Mouse (Mus musculus) cerebellum, adult 9-10 months (tissue): Measurements from ENCODE around the gene Gen1.

Experiments used
- DNase-seq: peaks from one replicate; pipeline ENCODE4 v3.0.0; 2022

Gen1 gene

DNA sequence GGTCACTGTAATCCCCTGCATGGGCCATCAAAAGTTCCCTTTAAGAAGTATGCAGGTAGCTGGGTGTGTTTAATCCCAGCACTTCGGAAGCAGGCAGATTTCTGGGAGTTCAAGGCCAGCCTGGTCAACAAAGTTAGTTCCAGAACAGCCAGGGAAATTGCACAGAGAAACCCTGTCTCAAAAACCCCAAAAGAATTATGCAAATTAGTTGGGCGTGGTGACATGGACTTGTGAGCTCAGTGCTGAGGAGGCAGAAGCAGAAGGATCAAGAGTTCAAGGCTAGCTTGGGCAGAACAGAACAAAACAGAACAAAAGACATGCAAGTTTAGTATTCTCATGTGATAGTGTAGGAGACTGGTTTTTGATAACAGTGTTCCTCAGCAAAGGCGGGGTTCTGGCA lies 43.0 kb downstream of the Gen1 start:
- no peak for DNase-seq

DNA sequence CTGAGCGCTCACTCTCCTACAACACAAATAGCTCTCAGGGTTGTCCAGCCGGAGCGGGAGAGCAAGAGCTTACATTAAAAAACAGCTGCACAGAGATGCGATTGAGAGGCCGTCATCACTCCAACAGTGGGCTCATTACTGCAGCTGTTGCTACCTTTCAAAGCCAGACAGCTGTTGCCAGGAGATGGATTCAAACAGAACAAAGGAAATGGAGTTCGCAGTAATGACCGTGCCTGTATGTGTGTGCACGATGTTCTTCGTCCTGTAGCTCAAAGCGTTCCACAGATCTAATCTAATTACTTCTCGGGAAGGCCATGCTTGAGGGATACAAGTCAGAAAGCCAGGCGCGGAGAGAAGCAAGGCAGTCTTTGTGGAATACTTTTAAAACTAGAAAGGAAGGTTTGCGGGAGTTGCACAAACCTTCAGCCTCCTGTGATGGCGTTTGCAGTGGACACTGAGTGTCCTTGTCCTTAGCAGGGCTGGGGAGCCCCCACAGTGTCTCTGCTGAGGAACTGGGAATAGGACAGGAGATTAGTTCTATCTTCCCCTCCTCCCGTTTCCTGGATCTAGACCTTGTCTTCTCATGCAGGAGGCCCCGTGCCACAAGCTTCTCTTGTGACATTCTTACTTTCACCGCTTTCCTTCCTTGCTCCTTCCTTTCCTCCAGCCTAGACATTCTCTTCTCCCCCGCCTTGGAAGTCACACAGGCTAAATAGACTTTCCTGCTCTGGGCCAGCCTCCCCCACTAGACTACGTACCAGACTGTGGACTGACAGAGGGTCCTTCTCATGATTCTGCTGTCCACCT lies 43.9 kb downstream of the Gen1 start:
- DNase-seq, result no peak

DNA sequence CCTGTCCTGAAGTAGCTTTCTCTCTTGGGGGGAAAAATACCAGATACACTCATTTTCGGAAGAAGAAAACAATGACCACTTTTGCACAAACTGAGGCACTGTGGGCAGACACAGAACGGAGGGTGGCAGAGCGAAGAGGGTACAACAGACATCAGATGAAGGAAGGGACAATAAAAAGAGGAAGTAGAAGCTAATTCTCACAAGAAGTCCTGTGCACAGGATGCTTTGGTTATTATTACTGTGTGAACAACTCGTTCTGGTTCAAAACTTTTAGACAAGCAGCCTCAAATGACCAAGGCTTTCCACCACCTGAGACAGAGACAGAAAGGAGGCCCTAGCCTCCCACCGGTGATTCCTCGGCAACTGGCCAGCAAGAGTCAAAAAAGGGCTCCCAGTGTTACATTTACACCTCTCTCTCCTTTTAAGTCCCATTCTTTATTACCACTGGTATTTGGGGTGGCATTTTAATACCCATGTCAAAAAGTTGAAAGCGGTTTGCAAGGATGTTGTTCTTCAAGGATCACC lies 47.8 kb downstream of the Gen1 start:
- no peak for DNase-seq

DNA sequence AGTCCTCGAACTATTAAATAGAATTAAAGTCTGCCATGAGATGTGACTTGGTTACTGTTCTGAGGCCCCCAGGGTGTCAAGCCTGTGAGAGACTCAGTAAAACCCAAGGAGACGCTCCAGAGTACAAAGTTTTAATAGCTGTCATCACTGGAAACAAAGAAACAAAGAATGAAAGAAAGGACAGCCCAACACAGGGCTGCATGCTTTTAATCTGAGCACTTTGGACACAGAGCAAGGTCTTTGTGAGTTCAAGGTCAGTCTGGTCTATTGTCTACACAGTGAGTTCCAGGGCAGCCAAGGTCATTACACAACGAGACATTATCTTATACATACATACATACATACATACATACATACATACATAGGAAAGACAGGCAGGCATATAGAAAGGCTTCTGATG lies 49.1 kb downstream of the Gen1 start:
- no peak for DNase-seq

DNA sequence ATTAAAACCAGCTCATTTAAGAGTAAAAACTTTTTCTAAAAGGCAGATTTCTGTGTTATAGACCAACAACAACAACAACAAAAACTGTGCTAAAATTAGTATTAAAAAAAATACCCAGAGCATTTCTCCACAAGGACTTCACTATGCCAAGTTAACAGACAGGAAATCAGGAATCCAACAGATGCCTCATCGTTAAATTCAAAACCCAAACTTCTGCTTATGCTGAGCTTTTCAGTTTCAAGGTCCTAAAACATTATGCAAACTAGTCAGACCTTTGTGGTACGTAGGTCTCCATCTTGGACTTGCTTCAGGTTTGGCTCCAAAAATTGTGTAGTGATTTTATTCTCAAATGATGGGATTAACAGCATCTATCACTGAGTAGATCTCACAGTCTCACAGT lies 50.0 kb downstream of the Gen1 start:
- no peak for DNase-seq

DNA sequence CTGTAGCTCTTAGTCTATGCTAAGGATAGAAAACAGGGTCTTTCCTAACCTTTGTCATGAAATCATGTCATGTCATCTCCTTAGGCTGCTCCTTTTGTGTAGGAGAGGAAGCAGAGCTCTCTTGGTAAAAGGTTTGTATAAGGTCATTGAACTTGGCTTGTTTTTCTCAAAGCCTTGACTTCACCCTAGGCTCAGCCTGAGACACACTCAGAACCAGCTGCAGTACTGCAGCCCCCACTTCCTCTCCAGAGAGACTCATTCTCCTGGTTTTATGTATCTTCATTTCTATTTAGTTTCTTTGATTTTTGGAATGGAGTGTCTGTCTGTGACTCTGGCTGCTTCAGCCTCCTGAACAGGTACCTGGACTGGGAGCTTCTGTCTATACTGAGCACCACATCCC lies 50.8 kb downstream of the Gen1 start:
- DNase-seq, result no peak

DNA sequence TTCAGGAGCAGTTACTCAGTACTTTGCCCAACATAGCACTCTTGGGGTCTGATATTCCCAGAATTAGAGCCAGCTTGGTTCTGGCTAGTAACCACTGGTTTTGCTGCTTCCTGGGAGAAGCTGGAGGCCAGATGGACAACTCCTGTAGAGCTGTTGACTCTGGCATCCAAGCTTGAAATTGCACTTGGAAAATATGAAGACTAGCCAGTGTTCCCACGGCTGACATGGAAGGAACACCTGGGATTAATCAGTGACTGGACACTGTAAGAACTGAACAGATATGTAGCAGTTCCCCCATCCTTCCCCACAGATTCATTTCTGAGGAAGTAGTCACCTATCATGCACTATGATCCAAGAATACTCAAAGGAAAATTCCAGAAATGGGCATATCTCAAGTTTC lies 52.7 kb downstream of the Gen1 start:
- DNase-seq, result no peak

DNA sequence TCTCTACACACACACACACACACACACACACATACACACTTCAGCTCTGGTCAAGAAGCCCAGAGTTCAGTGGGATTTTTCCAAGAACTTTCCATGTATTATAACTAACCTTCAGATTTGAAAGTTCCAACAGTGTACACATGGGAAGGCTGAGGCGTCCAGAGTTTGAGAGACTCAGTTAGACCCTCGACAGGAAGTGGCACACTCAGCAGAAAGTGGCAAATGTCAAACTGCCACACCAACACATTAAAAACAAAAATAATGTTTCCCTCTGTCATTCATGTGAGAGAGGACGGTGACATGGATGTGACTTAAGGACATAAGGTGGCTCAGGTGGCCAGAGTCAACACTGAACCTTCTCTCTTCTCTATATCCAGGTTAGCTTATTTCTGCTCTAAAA lies 55.2 kb downstream of the Gen1 start:
- no peak for DNase-seq

DNA sequence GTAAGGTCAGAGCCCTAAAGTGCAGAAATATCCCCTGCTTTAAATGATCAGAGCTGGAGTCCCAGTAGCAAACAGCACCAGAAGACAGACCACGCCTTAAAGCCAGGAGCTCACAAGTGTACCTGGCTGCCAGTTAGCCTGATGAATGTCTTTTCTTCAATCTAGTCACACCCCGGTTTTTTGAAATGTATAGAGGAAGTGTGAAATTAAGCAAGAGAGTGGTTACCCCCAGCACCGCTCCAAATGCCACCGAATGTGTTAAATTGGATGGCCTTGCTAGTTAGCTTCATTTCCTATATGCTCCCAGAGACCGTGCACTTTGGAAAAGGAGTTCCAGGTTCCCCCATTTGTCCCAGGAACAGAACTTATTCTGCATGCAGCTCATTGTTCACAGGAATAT lies 56.0 kb downstream of the Gen1 start:
- DNase-seq, result no peak

DNA sequence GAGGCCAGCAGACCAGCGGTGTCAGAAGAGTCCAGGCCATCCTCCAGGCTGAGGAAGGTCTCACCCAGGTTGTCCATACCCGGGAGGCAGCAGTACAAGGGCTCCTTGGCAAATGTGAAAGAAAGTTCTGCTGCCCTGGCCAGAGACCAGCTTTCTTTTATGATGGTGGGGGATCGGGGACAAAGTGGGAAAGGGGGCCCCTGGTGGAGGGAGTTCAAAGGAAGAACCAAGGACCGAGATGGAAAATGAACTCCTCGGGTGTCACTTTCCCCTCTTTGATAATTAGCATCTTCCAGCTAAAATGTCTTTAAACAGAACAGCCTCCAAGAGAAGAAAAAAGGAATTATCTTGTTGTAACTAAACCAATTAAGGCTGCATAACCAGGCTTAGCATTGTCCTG lies 56.7 kb downstream of the Gen1 start, which contains the start of gene Msgn1:
Msgn1 (minus strand) TSS at position 101 of the 400 bp plus-strand sequence.
- no peak for DNase-seq

DNA sequence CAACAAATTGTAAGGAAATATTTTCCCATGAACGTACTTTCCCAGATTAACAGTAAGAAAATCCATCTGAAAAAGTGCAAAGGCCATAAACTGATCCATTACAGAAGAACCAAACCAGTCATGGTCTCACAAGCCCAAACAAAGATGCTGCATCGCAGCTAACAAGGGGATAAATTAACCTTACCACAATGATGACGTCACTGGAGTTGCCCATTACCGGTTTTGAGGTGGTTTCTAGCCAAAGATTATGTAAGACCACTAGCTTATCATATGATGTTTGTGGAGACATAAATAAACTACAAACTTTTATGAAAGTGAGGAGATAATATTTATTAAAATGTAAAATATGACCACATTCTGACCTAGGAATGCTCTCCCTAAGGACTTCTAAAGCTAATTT lies 59.3 kb downstream of the Gen1 start:
- no peak for DNase-seq

DNA sequence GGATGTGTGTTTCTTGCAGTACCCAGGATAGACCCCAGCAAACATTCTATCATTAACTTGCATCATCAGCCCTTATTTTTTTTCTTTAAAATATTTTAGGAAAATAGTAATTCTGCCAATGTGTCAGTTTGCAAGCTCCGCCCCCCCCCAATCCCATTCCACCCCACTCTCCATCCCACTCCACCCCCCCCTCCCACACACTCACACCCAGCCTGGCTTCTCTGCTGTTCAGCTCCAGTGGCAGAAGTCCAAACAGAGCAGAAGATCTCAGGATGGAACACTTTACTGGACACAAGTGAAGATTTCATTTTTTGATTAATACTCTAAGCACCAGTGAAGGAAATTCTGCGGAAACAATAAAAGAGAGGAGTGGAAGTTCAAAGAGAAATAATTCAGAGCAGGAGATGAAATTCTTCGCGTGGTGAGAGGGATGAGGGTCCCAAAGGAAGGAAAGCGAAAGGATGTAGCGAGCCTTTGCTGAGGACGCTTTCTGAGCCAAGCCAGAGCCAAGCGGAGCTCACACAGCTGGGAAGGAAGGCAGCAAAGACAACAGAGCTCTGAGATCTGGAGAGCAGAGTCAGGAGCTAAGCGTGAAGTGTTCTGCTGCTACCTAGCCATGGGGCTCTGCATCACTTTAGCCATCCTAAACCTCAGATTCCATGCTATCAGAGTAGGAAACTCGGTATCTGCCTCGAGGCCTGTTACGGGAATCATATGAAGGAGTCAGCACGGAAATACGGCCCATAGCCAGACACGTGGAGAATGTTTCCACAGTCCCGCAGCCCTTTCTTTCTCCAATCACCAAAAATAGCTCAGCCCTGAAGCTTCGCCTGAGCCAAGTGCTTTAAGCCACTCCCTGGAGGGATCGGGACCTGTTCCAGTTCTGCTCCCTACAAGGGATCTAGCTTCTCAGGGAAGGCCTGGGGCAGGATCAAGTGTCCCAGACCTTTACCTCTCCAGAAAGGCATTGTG lies 61.6 kb downstream of the Gen1 start:
- peak; percentile 17 for DNase-seq

DNA sequence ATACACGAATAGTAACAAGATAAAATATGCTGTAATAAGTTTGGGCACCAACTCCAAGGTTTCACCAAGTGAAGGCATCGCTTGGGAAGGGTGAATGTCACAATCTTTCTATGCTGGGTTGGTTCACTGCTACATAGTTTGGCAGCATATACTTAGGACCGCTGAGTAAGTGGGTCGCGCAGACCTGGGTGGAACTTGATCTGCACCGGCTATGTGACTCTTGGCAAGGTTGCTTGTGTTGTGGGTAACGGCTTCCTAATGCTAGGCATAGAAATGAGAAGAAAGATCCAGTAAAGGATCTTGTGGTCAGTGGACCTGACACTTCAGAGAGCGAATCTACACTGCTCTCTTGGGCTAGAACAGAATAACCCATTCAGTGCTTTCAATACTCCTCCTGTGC lies 63.1 kb downstream of the Gen1 start:
- no peak for DNase-seq

DNA sequence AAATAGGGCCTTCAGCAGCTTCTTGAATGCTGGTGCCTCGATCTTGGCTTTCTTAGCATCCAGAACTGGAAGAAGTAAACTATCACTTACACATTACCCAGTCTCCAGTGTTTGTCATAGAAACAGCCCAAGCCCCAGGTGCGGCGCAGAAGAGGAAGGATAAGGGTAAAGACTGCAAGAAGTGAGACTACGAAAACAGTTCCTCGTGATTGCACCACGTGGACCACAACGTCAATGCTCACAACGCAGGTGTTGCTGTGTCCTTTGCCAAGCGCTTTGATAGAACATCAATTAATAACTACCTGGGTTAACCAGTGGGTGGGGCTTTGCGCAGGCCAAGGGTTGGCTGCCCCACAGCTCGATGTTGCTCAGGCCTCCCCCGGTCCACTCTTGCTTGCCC lies 64.9 kb downstream of the Gen1 start:
- DNase-seq, result no peak

DNA sequence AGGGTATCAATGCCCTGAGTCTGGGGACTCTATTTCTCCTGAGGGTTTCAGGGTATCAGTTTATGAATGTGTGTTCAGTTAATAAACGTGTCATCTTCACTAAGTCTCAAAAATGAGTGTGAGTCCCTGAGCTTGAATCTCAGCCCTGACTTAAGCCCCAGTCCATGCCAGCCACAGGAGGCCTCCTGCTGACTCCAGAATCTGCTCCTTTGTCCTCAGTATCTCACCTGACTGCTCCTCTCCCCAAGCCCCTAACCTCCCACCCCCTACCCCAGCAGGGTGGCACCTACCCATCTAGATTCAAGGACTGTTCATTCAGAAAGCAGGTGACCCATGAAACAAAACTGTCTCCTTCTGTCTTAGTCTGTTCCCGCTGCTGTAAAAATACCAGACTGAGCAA lies 67.0 kb downstream of the Gen1 start:
- no peak for DNase-seq

DNA sequence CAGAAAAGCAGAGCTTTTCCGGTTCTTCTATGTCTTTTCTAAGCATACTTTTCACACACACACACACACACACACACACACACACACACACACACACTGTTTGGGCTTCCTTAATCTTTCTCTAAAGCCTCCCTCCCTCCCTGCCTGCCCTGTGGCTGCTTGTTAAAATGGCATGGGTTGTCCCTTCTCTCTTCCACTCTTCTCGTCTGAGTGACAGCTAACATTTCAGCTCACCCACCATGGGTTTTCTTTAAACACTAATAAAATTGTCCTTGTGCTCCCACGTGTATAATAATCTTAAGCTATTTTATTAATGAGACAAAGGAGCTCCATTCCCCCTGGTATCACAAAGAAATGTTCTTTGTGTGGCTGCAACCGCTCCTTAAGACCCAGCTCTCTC lies 67.6 kb downstream of the Gen1 start:
- DNase-seq, result no peak

DNA sequence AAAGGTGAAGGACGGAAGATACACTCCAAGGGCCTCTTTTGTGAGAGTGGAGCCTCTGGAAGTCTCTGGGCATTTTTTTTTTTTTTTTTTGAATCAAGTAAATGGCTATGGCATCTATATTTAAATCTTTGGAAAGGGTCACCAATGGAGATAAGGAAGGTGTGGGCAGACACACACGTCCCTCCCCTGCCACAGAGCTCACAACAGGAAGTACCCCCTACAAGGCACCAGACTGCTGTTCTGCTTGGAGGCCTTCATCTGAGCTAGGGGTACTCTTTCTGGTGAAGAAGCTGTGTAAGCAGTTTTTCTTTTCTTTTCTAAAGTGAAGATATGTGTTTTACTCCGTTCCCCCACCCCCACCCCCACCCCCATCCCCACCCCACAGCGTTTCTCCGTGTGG lies 68.8 kb downstream of the Gen1 start:
- no peak for DNase-seq

DNA sequence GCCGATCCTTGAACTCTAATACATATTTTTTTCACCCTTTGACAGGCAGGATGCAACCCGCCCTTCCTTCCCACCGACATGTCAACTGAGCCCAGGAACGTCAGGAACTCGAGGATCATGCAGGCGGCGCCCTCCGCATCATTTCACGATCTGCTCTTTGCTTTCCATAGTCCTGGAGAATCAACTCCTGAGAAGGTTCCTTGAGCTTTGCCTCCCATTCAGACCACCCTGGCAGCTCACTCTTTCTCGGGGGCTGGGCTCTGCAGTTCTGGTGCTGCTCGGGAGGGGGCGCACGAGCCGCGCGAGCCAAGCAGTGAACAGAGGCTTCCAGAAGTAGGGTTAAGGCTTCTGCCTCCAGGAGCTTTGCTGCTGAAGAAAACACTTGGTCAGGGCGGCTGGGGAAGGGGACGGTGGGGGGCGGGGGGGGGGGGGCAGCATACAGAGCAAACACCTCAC lies 69.4 kb downstream of the Gen1 start:
- peak; percentile 24 for DNase-seq

DNA sequence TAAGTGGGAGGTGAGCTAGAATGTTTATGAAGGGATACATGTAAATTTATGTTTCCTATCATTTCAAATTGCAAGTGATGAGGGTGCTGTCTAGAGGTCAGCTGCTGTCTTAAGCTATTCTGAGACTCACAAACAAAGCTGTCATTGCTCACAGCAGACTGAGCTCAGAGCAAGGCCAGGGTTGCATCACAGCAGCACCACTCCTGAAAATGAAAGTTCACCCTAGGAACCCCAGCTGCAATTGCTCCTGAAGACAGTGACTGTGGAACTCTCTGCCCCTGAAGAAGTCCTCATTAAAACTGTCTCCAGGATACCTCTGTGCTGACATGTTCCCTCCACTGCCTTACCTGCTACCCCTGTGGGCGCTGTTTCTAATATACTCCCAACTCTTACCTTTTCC lies 70.6 kb downstream of the Gen1 start:
- no peak for DNase-seq
